ENCODE assay signal across 38 mouse cellular contexts in the genomic region with DNA sequence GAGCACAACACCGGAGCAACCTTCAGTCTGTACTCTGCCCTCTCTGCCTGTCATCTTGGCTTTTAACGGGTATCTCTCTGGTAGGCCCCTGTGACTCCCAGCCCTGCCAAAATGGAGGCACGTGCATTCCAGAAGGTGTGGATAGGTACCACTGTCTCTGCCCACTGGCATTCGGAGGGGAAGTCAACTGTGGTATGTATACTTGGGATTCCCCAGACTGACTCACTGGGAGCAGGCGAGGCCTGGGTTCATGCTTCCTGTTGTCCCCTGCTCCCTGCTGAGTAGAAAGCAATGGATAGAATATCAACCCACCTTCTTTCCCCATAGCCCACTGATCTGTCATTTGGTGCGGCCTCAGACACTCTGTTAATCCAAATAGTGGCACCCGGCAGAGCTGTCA. TPM values are rescaled to one million over a fixed set of nuclear protein-coding genes. Genes with fewer than 3 reads are reported as not detected.
"Had no signal": no experiment of that assay in that cellular context is flagged by ENCODE, and none has a peak within 500 bp of the region (broad histone marks: within the 10 kb centered on the region; RNA-seq: fewer than 3 reads in every experiment).

No protein-coding gene starts in this region.

- H3K4me3 ChIP-seq: limb, embryonic 12.5 days; limb, embryonic 13.5 days; limb, embryonic 15.5 days; liver, embryonic 12.5 days; liver, embryonic 13.5 days; liver, embryonic 15.5 days; lung, embryonic 15.5 days; megakaryocyte, embryonic 14.5 days; midbrain, embryonic 10.5 days; midbrain, embryonic 12.5 days; midbrain, embryonic 13.5 days; midbrain, embryonic 15.5 days; myocyte; neural tube, embryonic 12.5 days had no signal

- ATAC-seq: liver, embryonic 12.5 days; liver, postnatal 0 days; lung, postnatal 0 days; midbrain, embryonic 13.5 days; midbrain, embryonic 15.5 days; midbrain, embryonic 16.5 days had no signal

- H3K27me3 ChIP-seq: liver, embryonic 13.5 days; liver, embryonic 15.5 days; lung, embryonic 15.5 days; midbrain, embryonic 12.5 days; midbrain, embryonic 13.5 days; midbrain, embryonic 15.5 days; neural tube, embryonic 12.5 days had no signal

- H3K4me2 ChIP-seq: limb, embryonic 12.5 days; limb, embryonic 13.5 days; limb, embryonic 15.5 days; liver, embryonic 11.5 days; liver, embryonic 12.5 days; liver, embryonic 13.5 days; liver, embryonic 15.5 days; lung, embryonic 14.5 days; lung, embryonic 15.5 days; midbrain, embryonic 11.5 days; midbrain, embryonic 12.5 days; midbrain, embryonic 13.5 days; midbrain, embryonic 15.5 days; neural tube, embryonic 12.5 days had no signal

- H3K4me1 ChIP-seq: liver, embryonic 12.5 days; liver, embryonic 13.5 days; liver, embryonic 15.5 days had no signal

- H3K9me3 ChIP-seq: limb, embryonic 12.5 days; limb, embryonic 13.5 days; limb, embryonic 15.5 days; liver, embryonic 12.5 days; liver, embryonic 13.5 days; liver, embryonic 15.5 days; lung, embryonic 15.5 days; megakaryocyte, embryonic 14.5 days; midbrain, embryonic 10.5 days; midbrain, embryonic 12.5 days; midbrain, embryonic 13.5 days; midbrain, embryonic 15.5 days; neural tube, embryonic 12.5 days had no signal

- DNase-seq: left cerebral cortex, postnatal 4 days; liver; liver, embryonic 13.5 days; liver, postnatal 0 days; lung, adult 18-20 months; lung, adult 2 months; lung, embryonic 14.5 days; lung, postnatal 10 days; lung, postnatal 14 days; lung, postnatal 36 days; lung, postnatal 4 days; midbrain, embryonic 14.5 days had no signal

- H3K9ac ChIP-seq: limb, embryonic 12.5 days; limb, embryonic 13.5 days; limb, embryonic 15.5 days; liver, embryonic 12.5 days; liver, embryonic 13.5 days; liver, embryonic 14.5 days; liver, embryonic 15.5 days; liver, postnatal 0 days; lung, embryonic 14.5 days; lung, embryonic 15.5 days; midbrain, embryonic 12.5 days; midbrain, embryonic 13.5 days; midbrain, embryonic 15.5 days; neural tube, embryonic 12.5 days had no signal

- H3K27ac ChIP-seq: limb, embryonic 12.5 days; limb, embryonic 13.5 days; limb, embryonic 15.5 days; liver, embryonic 12.5 days; liver, embryonic 13.5 days; liver, embryonic 14.5 days; liver, embryonic 15.5 days; lung, embryonic 15.5 days; macrophage; midbrain, embryonic 12.5 days; midbrain, embryonic 13.5 days; midbrain, embryonic 15.5 days; neural tube, embryonic 12.5 days had no signal

- H3K36me3 ChIP-seq: limb, embryonic 12.5 days; limb, embryonic 13.5 days; limb, embryonic 15.5 days; liver, embryonic 12.5 days; liver, embryonic 13.5 days; liver, embryonic 15.5 days; lung, embryonic 15.5 days; midbrain, embryonic 10.5 days; midbrain, embryonic 12.5 days; midbrain, embryonic 13.5 days; midbrain, embryonic 15.5 days; neural tube, embryonic 12.5 days had no signal

RNA-seq across cellular contexts. Expression of a gene that starts 31.3 kb away (rescaled TPM):
- total RNA-seq: left cerebral cortex, postnatal 25 days; left cerebral cortex, postnatal 36 days; liver, adult 2 months; megakaryocyte progenitor cell, adult 5-6 weeks; megakaryocyte, adult 5-6 weeks; megakaryocyte-erythroid progenitor cell, adult 5-6 weeks; monocyte, adult 5-6 weeks had no signal
- polyA plus RNA-seq: liver, adult 2 months; liver, embryonic 13.5 days; liver, embryonic 15.5 days; liver, postnatal 0 days; macrophage had no signal
